Mouse (Mus musculus): ENCODE measurements around the gene Eif2b2.
A peak's percentile ranks its signal among the peaks of the same experiment; 100 is the strongest.

DNA sequence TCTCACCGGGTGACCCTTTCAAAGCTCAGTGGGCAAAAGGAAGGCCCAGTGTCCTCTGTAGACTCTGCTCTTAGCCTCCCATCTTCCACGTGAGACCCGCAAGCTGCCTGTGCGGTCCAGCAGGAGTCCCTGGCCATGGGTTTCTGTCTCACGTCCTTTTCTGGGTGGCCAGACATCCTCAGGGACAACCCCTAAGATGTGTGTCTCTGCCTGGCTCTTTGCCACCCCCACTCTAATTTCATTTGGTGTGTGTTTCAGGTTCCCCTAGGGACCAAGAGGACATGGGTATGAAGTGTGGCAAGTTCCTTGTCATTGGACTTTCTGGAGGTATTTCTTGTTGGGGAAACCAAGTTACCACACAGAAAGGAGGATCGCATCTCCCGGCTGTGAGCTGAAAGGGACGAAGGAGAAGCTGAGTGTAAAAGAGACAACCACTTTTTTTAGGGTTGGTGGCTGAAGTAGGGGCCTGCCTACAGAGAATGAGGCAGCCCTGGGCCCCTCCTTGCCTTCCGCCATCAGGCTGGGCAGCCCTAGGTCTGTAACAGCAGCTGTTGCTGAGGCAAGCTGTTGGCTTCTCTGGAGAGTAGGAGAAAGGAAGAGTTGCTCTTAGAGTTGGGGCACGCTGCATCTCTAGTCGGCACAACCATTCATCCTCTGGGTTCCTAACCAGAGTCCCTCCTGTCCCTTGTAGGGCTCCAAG lies 25.2 kb upstream of the Eif2b2 start:
- TF ChIP-seq POLR2A (IDR thresholded peaks at IDR 0.05; ENCODE audit: insufficient read length, low read depth) (no peak), MAX (IDR thresholded peaks at IDR 0.05; ENCODE audit: low read depth) (no peak), TCF3 (IDR thresholded peaks at IDR 0.05; ENCODE audit: insufficient read length, low read depth) (no peak), MYOD1 (IDR thresholded peaks at IDR 0.05; ENCODE audit: control insufficient read depth in 1 of 3, insufficient read length in 2 of 3, low read depth in 2 of 3) (peak in 2 of 3 experiments; percentile 17 to 46)

All from myocyte (in vitro differentiated cells).